Mouse (Mus musculus): ENCODE measurements around the gene Znrd1. TPM values are rescaled to one million over a fixed set of nuclear protein-coding genes. Genes with fewer than 3 reads are reported as not detected.

Znrd1 gene
- total RNA-seq, 2 experiments from 2014 or later, result 16.1 to 17.7 TPM

DNA sequence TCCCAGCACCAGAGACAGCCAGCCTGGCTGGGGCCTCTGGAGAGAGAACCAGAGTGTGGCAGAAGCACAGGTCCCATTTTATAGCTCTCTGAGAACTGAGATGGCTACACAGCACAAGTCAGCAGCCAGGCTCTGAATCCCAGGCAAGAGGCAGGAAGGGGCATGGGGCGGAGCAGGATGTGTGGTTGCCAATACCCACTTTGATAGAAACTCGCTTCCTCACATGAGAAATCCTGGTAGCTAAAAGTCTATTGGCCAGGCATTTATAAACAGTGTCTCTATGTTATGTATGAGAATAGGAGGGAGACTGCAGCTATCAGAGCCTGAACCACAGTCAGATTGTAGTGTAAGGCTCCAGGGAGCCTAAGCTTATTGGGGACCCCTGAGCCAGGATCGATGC is 14.4 kb upstream of the Znrd1 start:
- no peak for DNase-seq
- intact Hi-C loops (cut with DNase I), result no loop called here

DNA sequence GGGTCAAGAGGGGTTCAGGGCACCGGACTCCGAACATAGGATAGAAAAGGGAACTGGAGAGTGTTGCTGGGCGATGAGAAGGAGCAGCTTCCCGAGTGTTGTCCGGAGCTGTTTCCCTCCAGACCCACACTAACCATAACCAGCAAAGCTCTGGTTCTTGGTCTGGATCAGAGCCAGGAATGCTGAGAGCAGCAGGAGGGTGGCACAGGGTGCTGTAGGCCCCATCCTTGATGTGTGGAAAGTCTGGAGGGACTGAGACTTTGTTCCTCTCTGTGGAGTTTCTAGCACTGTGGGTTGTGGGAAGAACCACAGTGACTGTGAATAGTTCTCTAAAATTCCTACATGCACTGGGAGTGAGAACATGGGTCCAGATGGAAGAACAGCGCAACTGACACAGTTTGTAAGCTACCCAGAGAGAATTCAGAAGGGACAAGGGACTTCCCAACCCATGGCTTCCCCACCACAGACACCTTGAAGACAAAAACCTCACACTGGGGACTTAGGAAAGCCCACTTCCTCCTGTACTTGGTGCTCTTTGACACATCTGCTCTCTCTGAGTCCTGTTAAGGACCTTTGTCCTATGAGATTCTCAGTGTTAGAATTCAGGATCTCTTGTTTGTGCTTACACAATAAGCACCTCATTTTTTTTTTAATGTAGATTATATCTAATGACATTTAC is 13.0 kb upstream of the Znrd1 start:
- DNase-seq, result no peak
- intact Hi-C loops (cut with DNase I), result no loop called here

DNA sequence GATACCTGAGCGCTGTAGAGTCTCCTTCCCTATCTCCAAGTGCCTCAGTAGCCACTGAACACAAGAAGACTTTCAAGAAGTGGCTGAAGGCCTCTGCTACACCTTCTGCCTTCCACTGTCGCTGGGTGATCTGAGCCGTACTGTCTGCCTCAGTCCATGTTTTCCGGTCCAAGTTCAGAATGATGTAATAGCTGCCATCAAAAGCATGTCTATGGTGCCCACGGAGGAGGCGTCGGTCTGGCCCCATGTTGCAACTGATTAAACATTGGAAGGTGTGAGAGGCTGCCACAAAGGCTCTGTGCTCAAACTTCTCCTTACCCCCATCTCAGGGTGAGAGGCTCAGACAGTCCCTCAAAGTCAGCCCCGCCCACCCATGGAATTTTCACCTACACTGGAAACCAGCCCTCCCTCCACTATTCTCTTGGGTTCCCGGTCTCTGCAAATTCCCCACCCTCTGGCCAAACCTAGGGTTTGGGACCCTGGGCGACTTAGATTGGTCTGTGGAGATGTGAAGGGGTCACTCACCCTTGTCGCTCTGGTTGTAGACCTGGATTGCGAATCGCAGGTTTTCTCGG is 12.0 kb upstream of the Znrd1 start:
- intact Hi-C loops (cut with DNase I), result no loop called here
- DNase-seq, result no peak

DNA sequence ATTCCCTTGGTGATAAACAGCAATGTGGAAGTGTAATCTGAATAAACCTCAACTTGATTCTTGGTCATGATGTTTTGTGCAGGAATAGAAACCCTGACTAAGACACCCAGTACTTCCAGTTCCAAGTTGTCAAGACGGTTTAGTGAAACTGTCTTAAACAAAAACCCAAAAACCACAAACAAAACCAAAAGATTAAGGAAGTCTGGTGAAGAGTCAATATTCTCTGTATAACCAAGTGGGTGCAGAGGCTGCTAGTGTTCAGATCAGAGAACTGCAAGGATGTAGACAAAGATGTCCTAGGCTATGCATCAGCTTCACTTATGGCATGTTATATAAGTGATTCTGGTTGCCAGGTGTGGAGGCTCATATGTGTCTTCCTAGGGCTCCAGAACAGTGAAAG is 8.5 kb upstream of the Znrd1 start:
- intact Hi-C loops (cut with DNase I), result no loop called here

DNA sequence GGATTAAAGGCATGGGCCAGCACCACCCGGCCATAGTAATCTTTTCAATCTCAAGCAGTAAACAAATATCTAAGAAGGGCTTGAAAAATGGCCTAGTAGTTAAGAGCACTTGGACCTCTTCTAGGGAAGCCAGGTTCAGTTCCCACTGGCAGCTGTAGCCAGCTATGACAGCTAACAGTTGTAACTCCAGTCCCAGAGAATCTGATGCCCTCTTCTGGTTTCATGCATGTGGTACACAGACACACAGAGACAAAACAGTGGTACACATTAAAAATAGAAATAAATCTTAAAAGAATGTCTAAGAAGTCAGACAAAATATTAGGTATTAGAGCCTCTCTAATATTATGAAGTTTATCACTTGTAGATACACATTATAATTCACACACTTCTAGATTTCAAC is 2.8 kb upstream of the Znrd1 start:
- intact Hi-C loops (cut with DNase I), result no loop called here
- no peak for DNase-seq

More for the DNA sequence above, 8.5 kb upstream of the Znrd1 start:
- DNase-seq, result no peak

DNA sequence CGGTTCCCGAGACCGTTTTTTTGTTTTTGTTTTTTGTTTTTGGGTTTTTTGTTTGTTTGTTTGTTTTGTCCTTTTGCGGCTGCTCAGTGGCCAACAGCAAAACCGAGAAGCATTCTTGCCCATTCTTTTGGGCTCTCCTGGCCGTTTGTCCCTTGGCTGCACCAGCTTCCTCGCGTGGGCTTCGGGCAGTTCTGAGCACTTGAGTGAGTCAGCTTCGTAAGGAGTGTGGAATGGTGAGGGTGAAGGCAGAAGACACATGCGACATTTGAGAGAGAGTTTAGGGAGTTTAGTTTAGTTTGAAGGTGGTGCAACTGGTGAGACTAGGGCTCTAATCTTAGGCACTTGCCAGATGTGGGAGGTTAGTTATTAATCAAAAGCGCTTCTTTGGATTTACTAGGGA is 525 bp upstream of the Znrd1 start:
- intact Hi-C loops (cut with DNase I), result loop anchor here (5.0 kb wide), 1 partner anchor 122 kb away; the partner anchor contains the start of gene Trim26
- DNase-seq, result no peak

DNA sequence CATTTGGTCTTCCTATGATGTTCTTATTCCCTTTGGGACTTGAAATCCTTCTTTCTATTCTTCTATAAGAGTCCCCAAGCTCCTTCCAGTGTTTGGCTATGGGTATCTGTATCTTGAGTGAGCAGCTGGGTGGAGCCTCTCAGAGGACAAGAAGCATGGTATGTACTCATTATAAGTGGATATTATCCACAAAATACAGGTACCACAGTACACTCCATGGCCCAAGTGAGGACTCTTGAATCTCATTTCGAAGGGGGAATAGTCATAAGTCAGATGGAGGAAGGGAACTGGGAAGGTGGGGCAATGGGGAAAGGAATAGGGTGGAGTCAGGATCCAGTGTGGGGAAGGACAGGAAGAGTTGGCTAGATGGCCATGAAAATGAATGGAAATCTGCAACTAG is 5.3 kb downstream of the Znrd1 start:
- no peak for DNase-seq
- intact Hi-C loops (cut with DNase I), result no loop called here

DNA sequence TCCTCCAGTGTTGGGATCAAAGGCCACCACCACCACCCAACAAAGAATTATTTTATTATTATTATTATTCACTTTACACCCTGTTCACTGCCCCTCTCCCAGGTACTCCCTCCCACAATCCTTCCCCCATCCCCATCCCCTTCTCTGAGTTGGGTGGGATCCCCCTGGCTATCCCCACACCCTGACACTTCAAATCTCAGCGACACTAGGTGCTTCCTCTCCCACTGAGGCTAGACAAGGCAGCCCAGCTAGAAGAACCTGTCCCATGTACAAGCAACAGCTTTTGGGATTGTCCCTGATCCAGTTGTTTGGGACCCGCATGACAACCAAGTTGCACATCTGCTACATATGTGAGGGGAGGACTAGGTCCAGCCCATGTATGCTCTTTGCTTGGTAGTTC is 5.7 kb downstream of the Znrd1 start:
- intact Hi-C loops (cut with DNase I), result no loop called here

DNA sequence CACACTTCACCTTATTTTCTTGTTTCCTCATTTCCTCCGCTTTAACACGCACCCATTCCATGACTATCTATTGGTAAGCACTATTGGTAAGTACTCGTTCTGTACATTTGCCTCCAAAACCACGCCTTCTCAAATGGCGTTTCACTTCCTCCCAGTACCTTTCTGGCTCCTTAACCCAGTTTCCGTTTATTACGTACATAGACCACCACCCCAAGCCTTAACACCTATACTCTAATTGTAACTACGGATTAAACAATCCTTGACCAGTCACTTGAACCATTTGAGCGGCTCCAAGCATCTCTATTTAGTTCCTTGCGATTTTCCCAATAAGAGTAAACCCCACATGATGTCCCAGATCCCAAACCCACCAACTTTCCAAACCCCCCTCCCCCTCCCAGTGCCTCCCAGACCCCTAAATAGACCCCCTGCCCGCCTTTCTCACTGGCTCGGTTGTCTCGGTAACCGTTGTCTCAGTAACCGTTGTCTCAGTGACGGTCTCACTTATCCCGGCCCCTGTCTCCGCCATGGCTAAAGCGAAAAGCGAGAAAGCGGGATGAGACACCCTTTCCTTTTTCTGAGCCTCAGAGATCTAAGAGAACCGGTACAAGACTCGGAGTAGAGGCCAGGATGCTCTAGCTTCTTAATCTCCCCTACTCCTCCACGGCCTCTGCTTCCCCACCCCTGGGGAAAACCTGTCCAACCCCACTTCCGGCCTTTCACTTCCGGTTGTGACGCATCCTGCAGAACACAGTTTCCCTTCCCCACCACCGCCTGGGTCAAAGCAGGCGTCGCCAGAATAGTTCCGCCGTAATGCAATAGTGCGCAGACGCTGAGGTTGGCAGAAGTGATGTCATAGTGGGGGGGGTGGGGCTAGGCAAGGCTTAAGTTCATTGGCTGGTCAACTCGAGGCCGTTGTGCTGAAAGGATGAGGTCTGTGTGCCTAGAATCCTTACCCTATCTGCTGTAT is 7.1 kb downstream of the Znrd1 start, which contains the start of gene Ppp1r11:
Gene Ppp1r11, minus strand, starts transcription at position 761 of the 967 bp plus-strand sequence.
- intact Hi-C loops (cut with DNase I), result no loop called here
- peak; percentile 85 to 93 for DNase-seq

More for the DNA sequence above, 5.7 kb downstream of the Znrd1 start:
- DNase-seq, result no peak

DNA sequence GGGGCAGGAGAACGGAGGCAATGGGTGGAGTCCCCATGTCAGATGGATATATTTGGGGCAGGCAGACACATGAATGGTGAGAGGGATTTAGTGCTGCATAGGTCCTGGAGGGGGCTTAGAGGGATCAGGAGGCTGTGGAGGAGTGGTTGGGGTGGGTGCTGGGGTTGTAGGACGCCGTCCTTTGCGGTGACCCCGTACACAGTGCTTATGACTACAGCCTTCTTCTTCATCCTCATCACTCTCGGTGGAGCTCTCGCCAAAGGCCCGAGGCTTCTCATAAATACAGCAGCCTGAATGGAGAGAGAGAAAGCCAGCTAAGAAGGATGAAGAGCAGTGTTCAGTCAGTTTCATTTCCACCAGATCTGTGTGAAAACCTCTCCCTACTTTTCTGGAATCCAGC is 9.1 kb downstream of the Znrd1 start:
- intact Hi-C loops (cut with DNase I), result no loop called here
- no peak for DNase-seq

DNA sequence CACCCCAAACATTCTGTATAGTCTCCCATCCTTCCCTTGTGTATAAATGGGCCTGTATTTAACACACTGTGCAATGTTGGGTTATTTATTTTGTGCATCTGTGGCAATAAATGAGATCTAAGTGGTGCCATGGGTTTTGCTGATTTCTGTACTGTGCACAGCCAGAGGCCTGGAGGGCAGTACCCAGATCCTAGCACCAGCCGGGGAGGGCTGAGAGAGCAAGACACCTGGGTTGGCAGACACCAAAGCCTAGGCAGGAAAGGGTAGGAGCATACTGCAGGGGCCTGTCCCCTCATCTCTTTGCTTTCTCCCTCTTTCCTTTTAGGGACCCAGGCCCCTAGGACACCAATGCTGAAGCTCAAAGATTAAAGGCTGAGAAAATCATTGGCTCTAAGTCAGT is 10.1 kb downstream of the Znrd1 start:
- intact Hi-C loops (cut with DNase I), result no loop called here
- DNase-seq, result no peak

DNA sequence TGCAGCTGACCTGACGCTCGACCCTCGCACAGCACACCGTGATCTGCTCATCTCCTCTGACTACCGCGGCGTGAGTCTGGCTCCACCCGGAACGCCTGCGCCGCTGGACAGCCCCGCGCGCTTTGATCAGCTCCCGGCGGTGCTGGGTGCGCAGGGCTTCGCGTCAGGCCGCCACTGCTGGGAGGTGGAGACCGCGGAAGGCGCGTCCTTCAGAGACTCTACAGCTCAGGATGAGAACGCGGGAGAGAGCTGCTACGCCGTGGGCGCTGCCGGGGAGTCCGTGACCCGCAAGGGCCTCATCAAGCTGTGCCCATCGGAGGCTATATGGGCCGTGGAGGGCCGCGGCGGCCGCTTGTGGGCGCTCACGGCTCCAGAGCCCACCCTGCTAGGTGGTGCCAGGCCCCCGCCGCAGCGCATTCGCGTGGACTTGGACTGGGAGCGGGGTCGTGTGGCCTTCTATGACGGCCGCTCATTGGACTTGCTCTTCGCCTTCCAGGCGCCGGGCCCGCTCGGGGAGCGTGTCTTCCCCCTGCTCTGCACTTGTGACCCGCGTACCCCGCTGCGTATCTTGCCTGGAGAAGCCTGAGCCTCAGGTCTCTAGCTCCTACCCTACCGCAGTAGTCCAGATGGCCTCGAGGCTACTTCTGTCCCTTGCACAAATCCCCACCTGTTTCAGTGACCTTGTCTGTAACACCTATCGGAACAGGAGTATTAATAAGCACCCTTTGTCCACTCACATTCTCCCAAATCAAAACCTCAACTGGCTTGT is 11.1 kb downstream of the Znrd1 start:
- DNase-seq, result peak; percentile 17 to 34
- intact Hi-C loops (cut with DNase I), result no loop called here

DNA sequence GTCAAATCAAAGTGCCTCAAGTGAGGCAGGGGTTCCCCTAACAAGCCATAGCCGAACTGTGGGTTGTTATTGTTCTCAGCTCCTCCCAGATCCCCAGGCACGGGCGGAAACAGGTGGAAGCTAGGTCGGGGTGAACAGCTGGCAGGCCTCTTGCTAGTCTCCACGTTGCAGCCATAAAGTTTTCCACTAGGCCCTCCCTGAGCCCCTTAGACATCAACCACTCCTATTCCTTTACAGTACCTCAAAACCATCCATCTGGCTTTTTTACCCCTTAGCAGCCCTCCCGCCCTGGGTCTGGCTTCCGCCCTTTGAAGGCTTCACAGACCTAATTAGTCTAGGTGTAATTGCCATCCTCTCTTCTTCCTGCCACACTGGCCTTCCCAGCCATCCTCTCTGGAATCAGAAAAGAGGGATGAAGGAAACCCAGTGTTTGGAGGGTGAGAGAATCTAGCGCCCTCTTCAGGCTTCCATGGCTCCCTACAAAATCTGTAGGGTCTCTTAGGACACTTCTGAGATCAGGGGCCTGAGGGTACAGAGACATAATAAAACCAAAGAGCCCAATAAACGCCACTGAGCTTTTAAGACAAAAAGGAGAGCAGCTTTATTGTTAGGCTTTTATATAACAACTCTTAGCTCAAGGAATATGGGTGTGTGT is 14.1 kb downstream of the Znrd1 start:
- DNase-seq, result no peak
- intact Hi-C loops (cut with DNase I), result no loop called here

DNA sequence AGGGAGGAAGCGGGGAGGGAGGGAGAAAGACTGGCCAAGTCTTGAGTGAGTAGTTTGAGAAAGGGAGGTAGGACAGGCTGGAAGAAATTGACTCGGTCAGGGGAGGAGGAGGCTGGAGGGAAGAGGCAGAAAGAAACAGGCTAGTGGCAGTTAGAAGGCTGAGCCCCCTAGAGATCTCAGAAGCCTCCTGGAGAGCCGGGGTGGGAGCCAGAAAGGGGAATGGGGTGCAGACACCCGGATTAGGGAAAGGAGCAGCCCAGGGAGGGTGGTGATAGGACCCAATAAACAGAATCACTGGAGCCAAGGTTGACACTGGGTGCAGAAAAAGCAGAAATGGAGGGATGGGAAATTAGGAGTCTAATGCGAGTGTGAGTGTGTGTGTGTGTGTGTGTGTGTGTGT is 14.7 kb downstream of the Znrd1 start:
- DNase-seq, result no peak
- intact Hi-C loops (cut with DNase I), result no loop called here

DNA sequence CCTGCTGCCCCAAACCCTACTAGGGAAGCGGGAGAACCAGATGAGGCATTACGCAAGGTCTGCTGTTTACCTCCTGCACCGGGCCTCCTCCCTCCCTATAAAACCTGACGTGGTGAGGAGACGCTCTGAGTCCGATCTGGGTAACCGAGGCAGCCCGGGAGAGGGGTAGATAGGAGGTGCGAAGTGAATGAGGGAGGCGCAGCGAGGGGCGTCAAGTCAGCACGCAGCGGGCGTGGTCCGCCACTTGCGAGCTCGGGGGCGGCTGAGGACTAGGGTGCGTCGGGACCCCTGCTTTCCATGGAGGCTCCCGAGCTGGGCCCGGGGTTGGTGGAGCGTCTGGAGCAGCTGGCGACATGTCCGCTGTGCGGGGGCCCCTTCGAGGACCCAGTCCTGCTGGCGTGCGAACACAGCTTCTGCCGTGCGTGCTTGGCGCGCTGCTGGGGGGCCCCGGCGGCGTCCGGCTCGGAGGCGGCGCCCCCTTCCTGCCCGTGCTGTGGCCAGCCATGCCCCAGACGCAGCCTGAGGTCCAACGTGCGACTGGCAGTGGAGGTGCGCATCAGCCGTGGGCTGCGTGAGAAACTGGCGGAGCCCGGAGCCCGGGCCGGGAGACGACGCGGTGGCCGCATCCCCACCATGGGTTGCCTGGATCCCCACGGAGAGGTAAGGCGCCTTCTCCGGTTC is 15.4 kb downstream of the Znrd1 start, which contains the start of gene Rnf39:
Gene Rnf39, plus strand, starts transcription at position 128 of the 681 bp plus-strand sequence.
- intact Hi-C loops (cut with DNase I), result no loop called here
- no peak for DNase-seq

DNA sequence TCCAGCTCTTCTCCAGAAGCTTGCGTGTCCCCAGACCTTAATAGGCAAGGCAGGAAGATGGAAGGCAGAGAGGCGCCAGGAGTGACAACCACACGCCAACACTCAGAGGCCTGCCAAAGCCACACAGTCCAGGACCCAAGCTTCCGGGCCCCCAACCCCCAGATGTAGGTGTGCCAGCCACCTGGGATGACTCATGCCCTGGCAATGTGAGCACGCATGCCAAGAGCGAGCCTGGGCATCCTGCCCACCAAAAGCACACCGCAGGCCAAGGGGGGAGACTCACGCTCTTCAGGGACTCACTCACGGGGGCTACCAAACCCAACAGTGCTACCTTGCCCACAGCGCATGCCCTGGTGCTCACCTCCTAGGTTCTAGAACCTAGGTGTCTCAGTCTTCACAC is 16.0 kb downstream of the Znrd1 start:
- peak in 1 of 2 experiments; percentile 19 for DNase-seq
- intact Hi-C loops (cut with DNase I), result no loop called here

DNA sequence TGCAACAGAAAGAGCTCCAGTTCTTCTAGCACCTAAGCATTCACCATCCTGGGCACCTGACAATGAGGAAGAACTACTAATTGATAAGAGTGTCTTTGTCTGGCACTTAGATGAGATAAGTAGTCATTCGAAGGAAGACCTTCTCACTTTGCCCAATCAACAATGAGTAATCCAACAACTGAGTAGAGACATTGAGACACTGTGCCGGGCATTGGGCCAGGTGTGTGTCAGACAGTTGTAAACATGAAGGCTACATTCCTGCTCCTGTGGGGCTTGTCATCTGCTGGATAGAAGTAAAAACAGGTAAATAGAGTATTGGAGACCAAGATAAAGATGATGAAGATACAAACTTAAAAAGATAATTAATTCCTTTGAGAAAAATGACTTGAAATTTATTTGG is 20.3 kb downstream of the Znrd1 start:
- DNase-seq, result no peak
- intact Hi-C loops (cut with DNase I), result no loop called here

DNA sequence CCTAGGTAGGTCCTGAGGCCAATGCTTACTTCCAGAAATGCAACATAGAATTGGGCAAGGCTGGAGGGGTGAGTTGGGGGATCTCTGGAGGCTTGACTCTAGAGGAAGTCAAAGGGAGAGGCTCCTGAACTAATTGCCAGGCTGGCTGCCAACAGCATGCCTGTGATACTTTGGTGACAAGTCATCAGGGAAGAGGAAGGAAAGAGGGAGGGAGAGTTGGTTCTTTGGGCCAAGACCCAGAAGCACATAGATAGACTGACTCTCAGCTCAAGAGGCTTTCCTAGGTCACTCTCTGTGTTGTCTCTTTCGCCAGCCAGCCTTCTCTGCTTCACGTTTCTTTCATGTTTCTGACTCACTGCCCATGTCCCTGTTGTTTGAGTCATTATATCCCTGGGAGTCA is 26.6 kb downstream of the Znrd1 start:
- intact Hi-C loops (cut with DNase I), result no loop called here
- DNase-seq, result no peak

DNA sequence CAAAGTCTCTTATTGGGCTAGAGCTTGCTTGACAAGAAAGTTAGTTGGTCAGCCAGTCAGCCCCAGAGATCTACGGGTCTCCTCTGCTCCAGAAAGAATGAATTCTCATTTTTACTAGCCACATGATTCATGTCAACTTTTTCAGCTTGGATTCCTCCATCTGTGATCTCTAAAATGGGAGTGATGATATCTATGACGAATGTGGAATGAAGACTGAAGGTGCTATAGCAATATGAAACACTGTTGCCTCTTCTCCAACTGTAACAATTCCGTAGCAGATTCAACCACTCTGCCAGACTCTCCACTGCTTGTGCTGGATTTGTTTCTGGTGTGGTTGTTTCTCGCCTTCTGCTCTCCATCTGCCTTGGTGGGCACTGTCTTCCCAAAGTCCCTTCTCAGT is 27.2 kb downstream of the Znrd1 start:
- no peak for DNase-seq
- intact Hi-C loops (cut with DNase I), result no loop called here
